Mouse (Mus musculus) layer of hippocampus, postnatal 36 days (tissue): ENCODE results near the gene Hsd17b12. TPM values are rescaled to one million over a fixed set of nuclear protein-coding genes. Genes with fewer than 3 reads are reported as not detected.
A peak's percentile ranks its signal among the peaks of the same experiment; 100 is the strongest.

Experiments
- DNase-seq, 2 experiments: peaks; one replicate each; pipeline ENCODE4 v3.0.0; 2022
- total RNA-seq, 2 experiments: library from RNA; stranded (reverse); gene quantifications; 2 replicates each; pipeline ENCODE4 v1.2.3; 2021

The Hsd17b12 gene
- 10 to 100 TPM; 70.5 to 71.0 TPM for total RNA-seq

DNA sequence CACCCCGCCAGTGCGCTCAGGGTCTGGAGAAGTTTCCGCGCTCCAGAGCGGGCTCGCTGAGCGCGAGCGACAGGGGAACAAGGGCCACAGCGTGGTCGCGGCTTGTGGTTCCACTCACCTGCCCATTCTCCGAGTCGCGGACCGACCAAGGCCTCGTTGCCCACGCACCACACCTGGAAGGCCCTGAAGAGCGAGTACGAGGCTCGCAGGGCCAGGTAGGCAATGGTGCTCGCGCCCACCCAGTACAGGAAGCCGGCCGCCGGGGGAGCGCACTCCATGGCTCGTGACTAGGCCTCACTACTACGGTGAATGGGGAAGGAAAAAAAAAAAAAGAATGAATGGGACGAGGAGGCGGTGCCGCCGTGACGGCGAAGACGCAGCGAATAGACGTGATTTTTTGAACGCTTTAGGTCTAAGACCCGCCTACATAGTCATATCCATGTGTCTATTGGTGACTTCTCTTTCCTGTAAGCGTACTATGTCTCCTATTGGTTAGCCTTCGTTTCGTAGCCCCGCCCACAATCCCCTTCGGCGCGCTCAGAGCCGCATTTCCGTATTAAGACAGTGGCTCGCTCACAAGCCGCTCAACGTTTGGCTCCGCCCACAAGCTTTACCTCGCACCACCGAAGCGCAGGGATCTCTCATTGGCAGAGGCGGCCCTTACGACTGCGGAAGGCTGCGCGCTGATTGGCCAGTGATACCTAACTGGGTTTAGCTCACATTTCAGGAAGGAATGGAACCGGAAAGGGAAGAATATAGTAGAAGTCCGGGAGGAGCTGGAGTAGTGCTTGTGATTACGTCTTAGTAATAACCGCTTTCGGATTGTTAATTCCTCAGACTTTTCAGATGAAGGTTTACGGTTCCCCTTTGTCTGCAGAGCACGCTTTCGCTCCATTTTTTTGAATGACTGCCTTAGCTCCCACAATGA, at the start of gene Hsd17b12:
Gene Hsd17b12 (minus strand): TSS at position 373 of the 928 bp plus-strand sequence.
- peak; percentile 98 to 99 for DNase-seq

DNA sequence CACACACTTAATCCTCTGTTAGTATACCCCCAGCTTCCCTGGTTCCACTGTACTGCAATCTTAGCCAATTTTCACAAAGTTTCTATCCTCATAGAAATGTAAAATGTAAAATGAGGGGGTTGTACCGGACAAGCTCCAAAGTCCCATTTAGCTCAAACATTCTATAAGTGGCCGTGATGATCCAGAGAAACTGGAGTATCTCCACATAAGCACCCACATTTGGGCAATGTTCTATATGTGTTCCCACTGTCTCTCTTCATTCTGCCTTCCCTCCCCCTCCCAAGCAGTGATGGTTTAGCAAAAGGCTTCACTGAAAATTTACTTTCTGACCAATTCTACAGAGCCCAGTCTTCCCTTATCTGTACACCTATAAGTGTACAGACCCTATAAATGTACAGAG, 27.1 kb upstream of the Hsd17b12 start:
- DNase-seq = no peak

DNA sequence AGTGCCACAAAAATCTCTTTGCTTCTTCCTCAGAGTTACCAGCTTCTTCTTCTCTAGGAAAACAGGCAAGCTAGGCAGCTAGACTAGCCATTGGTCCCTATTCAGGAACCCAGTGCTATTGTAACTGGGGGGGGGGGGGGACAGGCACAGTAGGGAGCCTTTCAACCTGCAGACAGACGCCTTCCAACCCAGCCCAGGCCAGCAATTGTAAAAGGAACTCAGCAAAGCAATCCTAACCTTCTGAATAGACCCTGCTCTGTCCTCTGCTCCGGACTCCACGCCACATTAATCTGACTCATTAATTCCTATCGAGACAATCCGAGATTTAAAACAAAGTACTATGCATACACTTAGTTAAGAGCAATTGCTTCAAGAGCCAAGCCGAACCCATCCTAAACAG, 26.4 kb upstream of the Hsd17b12 start:
- no peak for DNase-seq

DNA sequence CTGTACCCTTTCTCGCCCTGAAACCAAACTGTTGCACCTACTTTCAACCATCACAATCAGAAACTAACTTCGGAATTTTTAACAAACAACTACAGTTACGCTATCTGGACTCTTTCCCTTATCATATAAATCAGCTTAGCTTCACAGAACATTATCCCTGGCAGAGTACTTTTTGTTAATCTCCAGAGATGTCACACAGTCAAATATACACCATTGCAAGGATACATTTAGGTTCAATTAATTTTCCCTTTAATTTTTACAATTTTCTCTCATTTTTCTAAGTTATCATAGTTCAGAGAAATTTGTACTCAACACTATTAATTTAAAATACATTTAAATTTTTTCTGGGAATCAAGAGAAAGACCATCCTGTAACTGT, 21.3 kb upstream of the Hsd17b12 start:
- no peak for DNase-seq

DNA sequence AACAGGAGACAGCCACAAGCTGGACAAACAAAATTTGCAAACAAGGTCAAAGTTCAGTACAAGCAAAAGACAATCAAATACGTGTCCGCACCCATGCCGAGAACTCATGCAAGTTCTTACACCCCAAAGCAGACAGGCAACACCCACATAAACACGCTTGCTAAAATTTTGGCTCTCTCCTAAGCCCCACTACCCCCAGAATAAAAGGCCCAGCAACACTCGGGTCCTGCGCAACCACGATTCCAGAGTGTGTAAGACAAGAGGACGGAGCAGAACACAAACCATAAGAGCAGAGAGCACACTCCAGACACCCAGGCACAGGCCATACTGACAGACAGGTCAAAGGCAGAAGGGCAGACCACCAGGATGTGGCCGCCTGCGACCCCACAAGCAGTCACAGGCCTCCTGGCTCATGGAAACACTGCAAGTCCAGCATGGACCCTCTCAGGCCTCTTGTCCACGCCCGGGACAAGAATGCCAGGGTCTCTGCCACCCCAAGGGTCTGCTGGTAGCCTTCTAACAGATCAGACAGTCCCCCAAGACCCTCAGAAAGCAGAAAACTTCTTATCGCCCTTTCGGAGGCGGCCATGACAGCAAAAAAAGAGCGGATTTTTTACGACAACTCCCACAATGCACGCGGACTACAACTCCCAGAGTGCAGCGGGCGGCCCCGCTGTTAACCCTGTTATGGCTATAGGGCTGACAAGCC, 20.7 kb upstream of the Hsd17b12 start:
- peak; percentile 89 to 90 for DNase-seq

DNA sequence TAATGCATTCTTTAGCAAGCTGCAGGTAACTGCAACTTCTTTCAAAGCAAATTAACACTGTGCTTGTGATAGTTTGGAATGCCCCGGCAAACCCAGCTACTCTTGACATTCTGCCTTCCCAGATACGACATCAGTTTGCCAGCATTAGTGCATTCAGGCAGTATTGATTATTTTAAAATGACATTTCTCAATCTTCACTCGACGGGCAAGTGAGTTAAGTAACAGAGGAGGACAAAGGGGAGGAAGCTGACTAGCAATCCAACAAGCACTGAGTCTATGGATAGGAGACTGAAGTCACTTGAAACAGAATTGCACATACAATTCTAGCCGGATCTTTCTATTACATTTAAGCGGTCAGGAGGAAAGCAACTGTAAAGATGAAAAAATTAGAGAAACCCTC, 19.5 kb upstream of the Hsd17b12 start:
- no peak for DNase-seq

DNA sequence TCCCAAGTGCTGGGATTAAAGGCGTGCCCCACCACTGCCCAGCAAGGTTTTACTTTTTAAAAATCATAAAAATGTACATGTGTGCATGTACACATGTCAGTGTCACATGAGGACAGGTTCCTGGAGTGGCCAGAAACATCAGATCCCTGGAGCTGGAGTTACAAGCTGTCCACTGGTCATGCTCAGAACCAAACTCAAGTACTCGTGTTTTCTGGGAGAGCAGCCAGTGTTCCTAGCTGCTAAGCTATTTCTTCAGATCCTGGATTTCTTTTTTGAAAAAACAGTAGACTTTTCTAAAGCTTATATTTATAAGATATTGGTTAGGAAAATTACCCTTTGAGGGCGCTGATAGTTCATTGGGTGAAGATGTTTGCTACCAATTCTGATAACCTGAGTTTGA, 18.6 kb upstream of the Hsd17b12 start:
- DNase-seq = no peak

DNA sequence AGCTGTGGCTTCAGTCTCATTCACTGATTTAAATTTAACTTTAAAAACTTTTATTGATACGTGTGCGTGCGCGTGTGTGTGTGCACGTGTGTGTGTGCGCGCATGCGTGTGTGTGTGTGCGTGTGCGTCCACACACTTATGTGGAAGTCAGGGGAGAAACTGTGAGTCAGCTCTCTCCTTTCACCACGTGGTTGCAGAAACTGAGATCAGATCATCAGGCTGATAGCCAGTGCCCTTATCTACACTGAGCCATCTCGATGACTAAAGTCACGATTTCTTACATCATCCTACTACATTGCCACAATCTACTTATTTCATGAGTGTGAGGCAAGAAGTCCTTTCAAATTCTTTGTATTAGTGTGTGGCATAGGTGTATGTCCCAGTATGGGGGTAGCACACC, 15.8 kb upstream of the Hsd17b12 start:
- no peak for DNase-seq

DNA sequence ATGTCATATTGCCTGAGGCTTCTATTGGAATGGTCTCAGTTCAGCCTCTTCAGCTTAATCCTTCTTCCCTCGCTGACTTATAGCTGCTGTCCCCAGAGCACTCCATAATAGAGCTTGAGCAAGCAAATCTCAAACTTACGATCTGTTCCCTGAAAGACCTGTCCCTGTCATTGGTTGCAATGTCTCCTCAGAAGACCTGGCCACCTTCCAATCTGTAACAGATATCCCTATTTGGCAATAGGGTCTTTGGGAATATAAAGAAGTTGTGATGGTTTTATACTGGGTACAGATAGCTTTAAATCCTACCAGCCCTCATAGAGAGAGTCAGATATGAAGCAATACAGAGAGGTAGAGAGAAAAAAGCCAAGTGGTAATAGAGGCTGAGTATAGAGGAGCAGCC, 5.4 kb upstream of the Hsd17b12 start:
- DNase-seq = no peak

DNA sequence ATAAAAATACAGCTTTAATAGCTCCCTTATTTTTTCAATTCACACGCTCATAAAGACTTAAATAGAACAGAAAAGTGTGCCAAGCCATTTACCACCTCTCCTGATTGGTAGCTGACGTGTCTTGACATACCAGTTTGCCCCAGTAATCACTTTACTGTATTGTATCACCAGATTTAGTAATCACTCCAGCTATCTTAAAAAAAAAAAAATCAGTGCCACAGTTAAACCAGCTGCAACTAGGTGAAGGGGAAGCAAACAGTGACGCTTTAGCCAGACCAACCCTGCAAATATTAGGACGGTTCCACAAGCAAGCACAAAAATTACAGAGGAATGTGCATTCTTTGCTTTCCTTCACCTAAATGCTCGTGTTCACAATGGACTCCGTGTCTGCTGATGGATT, 4.4 kb upstream of the Hsd17b12 start:
- no peak for DNase-seq

DNA sequence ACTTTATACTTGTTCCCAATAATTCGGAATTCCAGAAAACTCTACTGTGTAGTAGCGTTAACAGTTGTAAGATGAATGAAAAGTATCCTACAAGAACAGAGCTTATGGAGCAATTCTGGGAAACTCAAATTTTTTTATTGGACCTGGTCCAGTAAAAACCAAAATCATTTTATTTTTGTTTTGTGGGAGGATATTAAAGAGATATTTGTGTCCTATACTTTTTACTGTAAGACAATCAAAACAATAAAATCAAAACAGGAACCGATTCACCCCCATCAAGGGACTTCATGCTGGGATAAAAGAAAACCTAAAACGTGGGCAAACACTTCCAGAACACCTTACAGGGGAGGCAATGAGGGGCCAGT, 738 bp upstream of the Hsd17b12 start:
- no peak for DNase-seq

DNA sequence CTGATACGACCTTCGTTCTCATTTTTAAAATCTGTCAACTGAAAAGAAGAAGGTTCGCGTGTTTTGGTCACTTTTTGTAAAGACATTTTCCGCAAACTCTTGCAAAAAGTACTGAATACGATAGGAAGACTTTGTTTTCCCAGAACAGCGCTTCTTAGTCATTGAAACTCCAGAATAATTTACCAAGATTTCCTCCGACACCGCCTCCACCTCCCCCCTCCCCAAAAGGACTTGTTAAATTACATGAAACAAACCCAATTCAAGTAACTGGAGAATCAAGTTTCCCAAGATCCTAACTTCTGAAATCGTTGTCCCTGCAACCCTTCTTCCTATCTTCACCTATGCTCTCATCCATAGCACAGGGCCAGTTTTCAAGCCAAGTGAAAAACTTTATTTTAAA, 713 bp downstream of the Hsd17b12 start:
- DNase-seq = no peak

DNA sequence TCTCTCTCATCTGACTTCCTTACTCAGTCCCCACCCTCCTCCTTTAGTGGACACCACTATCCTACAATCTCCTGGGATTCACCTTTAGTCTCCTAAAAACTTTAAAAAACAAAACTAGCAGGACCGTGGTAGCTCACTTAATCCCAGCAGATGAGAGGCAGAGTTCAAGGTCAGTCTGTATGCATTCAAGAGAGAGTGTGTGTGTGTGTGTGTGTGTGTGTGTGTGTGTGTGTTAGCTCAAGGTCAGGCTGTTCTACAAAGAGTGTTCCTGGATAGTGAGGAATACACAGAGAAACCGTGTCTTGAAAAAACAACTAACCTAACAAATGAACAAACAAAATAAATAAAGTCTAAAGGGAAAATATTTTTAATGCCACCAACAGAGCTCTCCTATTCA, 12.6 kb downstream of the Hsd17b12 start:
- no peak for DNase-seq

DNA sequence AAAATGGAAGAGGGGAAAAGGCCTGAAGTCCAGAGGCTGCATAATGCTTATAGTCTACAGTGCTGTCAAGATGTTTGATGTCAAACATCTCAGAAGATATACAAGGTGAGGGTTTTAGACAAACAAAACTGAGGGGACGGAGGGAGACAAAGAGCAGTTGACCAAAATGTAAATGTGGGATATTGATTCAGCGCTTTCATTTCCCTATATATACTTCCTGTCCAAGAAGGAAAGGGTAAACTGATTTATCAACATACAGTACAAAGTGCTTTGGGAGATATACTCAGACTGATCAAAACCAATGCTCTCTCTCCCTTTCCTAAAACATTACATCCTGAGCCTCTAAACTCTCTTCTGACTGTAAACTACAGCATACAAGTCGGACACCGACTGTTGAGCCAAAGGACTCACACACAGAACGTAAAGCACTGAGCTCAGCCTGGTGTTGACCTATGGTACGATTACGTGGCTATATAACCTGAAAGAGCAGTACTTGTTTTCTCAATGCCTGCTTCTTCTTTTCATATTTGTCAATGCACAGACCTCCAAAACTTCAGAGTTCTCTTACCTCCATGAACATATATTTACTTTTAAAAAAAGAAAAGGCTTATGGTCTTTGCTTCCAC, 13.1 kb downstream of the Hsd17b12 start:
- DNase-seq = no peak

DNA sequence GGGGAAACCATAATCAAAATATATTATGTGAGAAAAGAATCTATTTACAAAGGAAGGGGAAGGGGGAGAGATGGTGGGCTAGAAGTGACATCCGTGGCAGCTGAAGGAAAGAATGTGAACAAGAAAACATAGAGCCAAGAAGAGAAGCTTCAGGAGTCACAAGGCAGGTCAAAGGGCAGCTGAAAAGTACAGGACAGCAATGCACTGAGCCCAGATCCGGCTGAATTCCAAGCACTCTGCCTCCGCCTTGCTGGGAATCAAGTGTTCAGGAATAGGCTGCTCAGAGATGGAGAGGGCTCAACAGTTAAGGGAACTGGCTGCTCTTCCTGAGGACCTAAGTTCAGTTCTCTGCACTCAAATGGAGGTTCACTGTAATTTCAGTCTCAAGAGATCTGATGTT, 16.5 kb downstream of the Hsd17b12 start:
- no peak for DNase-seq

DNA sequence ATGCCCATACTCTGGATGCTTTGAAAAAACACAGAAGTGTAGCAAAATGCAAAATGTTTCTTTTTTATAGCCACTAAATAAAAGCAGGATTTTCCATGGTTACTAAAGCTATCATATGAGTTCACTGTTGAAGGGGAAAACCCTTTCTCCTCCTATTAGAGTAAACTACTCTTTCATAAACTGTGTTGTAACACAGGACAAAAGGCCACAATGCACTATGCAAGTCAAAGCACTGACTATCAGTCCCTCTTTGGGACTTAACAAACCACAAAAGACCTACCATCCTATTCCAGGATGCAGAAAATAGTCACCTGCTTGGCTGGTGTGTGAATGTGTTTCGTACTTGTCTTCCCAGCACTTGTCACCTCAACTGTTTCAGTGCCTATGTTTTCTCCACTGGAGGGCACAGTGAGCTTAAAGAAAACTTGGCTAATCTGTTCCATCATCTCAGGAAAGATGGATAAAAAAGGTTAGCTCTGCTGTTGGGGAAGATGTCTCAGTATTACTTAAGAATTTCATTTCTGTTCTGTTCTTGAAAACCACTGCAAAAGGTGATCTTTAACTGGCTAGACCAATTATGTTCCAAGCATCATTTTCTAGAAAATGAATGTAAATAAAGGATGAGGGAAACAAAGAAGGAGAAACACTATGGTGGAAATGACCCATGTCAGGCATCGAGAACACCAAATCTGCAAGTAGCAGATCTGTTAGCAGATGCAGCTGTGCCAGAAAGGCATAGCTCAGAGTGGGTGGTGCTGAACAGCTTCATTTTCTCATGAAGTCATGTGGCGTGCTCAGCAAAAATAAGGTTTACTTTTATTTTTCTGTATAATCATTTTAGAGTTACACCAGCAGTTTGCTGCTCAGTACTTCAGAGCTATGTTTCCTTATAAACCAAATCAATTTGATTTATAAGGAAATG, 19.0 kb downstream of the Hsd17b12 start:
- no peak for DNase-seq

DNA sequence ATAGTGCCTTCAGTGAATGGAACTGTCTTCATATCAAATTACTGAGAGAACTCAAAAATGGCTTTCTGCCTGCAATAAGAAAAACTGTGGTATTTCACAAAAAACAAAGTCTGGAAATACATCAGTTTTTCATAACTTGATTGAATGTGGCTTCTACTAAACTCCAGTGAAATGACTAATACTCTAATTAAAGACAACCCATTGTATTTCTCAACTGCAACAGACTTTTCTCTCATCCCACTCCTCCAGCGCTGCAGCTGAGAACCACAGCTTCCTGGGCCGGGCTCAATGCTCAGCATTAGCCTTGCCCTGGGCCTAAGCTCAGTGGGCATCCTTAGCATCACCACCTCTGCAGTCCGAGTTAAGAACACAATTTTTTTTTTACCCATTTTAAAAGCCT, 20.9 kb downstream of the Hsd17b12 start:
- DNase-seq = no peak

DNA sequence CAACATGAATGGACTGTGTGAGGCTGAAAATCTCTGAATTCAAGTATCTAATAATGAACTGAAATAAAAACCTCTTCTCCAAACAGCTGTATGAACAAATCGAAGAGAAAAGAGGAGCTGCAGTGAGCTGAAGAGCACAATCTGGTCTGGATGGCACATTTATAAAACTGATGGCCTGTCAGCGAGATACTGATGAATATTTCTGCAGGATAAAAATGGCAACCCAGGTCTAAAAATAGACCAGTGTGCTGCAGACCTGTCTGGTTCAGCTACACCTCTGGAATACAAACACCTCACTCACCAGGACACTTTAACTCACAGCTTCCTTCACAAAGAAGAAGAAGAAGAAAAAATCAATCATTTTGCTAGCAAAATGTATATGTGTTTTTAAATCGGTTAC, 29.3 kb downstream of the Hsd17b12 start:
- no peak for DNase-seq

DNA sequence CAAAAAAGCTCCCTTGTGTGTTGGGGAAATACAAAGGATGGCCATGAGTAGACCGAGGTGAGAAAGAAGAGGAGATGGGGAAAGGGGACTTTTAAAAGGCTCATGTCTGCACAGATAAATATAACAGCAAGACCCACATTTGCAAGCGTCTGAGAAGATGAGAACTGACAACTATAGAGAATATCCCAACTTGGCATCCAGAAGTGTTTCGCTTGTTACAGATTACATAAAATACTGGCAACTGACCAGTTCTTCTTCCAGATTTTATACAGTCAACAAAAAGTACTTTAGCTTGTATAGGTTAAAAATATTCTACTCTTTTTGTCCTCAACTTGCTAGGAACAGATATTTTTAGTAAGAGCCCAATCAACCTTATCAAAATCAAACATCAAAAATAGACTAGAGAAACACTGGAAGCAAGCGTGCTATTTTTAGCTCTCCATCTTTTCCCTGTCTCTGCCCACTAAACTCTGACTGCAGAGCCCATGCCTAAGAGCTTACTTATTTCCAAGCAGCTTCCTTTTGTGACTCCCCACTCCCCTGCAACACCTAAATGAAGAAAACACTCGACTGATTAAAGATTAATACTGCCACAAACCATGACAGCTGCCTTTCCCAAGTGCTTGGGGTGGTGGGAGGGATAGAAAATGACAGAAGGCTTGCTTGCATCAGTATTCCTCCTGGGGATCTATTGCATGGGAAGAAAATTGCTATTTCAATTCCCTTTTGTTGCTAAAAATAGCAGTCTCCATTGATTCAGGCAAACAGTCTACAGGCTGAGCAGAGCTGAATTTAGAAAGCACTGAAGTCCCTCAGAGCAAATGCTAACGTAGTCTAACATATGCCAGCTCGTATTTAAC, 35.4 kb downstream of the Hsd17b12 start:
- peak; percentile 25 to 31 for DNase-seq

DNA sequence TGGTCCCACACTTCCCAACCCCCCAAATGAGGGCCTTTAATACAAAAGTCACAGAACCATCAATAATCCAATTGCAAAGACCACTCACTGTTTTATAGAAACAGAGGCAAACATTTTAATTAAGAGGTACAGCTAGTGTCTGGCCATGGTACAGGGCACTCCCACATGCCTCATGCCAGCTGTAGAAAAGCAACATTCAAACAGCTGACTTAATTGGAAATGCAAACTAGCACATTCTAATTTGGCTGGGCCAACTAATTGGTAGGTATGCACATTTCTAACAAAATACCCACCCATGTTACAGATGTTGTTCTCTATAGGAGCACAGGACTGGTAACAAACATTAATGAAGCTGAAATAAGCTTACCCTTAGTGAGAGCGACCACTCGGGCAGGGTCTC, 54.0 kb downstream of the Hsd17b12 start:
- DNase-seq = no peak

DNA sequence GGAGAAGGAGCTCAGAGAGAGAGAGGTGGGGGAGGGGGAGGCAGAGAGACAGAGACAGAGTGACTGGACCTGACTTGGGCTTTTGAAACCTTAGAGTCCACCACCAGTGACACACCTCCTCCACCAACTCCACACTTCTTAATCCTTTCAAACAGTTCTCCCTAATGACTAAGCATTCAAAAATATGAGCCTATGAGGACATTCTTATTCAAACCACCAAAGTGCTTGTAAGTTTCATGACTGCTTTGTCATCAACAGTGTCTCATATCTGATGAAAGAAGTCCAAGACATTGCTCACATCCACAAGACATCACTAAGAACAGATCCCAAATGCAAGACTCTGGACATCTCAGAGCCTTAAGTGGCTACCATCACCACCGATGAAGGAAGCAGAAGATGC, 67.9 kb downstream of the Hsd17b12 start:
- DNase-seq = no peak
